Mouse (Mus musculus) CD4-positive, CD25-positive, alpha-beta regulatory T cell, adult 4 months (primary cell): Measurements from ENCODE around the gene Dnajc21. TPM values are rescaled to one million over a fixed set of nuclear protein-coding genes. Genes with fewer than 3 reads are reported as not detected.

ENCODE experiments used
- ATAC-seq: one replicate; pipeline ENCODE4 v1.8.0; 2017
- polyA plus RNA-seq, 2 experiments: library from polyadenylated mRNA; unstranded; fragments of 100-300 nt; shearing (Covaris generic); gene quantifications; one replicate each; pipeline ENCODE4 v1.2.1; 2017

Gene Dnajc21
- polyA plus RNA-seq, 2 experiments from 2014 or later: 10.8 to 16.9 TPM

GRCm38 (mm10) chr15:10436893-10437292, 33.4 kb downstream of the Dnajc21 start:
- ATAC-seq: no peak

GRCm38 (mm10) chr15:10426545-10427266, 43.6 kb downstream of the Dnajc21 start:
- no peak for ATAC-seq

- no peak for ATAC-seq
Measured at GRCm38 (mm10) chr15:10426124-10426523, 44.2 kb downstream of the Dnajc21 start.

- ATAC-seq: no peak
Measured at GRCm38 (mm10) chr15:10421785-10422144, 48.6 kb downstream of the Dnajc21 start.

GRCm38 (mm10) chr15:10421138-10421784, 49.1 kb downstream of the Dnajc21 start:
- no peak for ATAC-seq

GRCm38 (mm10) chr15:10413656-10414055, 56.7 kb downstream of the Dnajc21 start:
- ATAC-seq: no peak

GRCm38 (mm10) chr15:10410881-10411280, 59.4 kb downstream of the Dnajc21 start:
- ATAC-seq: no peak

GRCm38 (mm10) chr15:10409842-10410241, 60.5 kb downstream of the Dnajc21 start:
- ATAC-seq: no peak

GRCm38 (mm10) chr15:10400415-10400814, 69.9 kb downstream of the Dnajc21 start:
- no peak for ATAC-seq

- no peak for ATAC-seq
Measured at GRCm38 (mm10) chr15:10399795-10400194, 70.5 kb downstream of the Dnajc21 start.

Other genes with a start within 250 kb of the Dnajc21 start
- gene Gm21973, start 145.1 kb downstream of the Dnajc21 start, polyA plus RNA-seq: not detected
- not detected for gene Agxt2, start 112.0 kb downstream of the Dnajc21 start, polyA plus RNA-seq
- gene Brix1, start 15.4 kb upstream of the Dnajc21 start, polyA plus RNA-seq: 100 to 1,000 TPM; 126 to 135 TPM
- gene Rad1, start 15.5 kb upstream of the Dnajc21 start, polyA plus RNA-seq: 10 to 100 TPM; 23.5 to 34.6 TPM
- gene Ttc23l, start 88.2 kb upstream of the Dnajc21 start, polyA plus RNA-seq: not detected
- gene Rai14, start 244.1 kb upstream of the Dnajc21 start, polyA plus RNA-seq: 1 to 10 TPM in 1 of 2 experiments, under 1 TPM in 1; 0.47 to 1.2 TPM